Mouse (Mus musculus) C3H10T1/2 (cell line): ENCODE data around the gene Smarcd1. TPM values are rescaled to one million over a fixed set of nuclear protein-coding genes. Genes with fewer than 3 reads are reported as not detected.

ENCODE experiments used
- polyA plus RNA-seq, 2 experiments: library from polyadenylated mRNA; unstranded; fragments of >200 nt; fragmentation: generic; extraction: Trizol; gene quantifications; one replicate each; pipeline ENCODE4 v1.2.1; 2012; ENCODE audit warnings: missing spikeins in 2 of 2

Gene Smarcd1
- polyA plus RNA-seq = 10 to 100 TPM; 13.1 to 39.5 TPM

DNA sequence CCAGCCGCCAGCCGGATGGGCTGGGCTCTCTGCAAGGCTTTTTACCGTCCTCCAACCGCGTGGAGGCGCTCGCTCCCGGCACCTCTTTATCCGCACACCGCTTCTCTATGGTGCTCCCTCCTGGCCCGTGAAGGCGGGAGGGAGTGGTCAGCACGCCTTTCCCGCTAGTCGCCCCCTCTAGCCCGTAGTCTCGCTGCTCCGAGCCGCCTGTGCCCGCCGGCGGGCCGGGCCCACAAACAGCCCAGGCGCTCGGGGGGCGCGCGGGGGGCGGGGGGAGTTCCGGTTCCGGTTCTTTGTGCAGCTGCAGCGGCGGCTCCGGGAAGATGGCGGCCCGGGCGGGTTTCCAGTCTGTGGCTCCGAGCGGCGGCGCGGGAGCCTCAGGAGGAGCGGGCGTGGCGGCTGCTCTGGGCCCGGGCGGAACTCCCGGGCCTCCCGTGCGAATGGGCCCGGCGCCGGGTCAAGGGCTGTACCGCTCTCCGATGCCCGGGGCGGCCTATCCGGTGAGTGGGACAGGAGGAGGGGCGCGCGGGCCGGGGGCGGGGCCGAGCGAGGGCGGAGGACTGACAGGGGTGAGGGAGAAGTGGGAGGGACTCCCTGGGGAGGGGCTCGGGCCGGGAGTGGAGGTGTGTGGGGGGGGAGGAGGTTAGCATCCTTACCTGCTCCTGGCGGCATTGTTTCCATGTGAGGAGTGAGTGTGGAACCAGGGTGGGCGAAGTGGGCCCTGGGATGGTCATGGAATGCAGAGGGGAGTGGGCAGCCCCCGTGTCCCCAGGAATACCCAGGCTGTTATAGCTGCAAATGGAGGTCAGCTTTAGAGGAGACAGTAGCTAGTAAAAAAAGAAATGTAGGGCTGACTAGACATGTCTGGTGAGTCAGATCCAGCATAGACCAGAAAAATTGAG is at the start of gene Smarcd1:
Gene Smarcd1, plus strand, starts transcription at position 131 of the 902 bp plus-strand sequence.

DNA sequence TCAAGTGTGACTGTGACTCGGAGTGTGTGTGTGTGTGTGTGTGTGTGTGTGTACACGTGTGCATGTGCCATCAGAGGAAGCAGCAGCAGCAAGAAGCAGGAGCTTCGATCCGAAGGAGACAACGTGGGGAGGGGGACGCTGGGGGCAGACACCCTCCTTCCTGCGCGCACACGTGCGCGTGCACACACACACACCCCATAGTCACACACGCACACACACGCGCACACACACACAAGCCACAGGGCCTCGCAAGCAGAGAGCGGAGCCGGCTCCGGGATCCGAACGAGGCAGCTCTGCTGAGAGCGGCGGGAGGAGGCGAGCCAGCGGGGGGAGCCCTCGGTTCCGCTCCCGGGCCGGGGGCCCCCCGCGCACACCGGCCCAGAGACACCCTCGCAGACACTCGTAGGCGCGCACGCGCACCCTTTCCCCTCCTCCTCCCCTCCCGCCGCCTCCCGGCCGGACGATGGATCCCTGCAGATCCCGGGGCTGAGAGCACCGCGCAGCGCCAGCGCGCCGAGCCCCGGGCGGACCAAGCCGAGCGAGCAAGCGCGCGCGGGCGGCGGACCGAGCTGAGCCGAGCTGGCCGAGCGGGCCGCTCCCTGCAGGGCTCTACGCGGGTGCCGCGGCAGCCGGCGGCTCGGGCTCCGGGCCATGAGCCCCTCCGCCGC is 31.6 kb upstream of the Smarcd1 start, which contains the start of gene Asic1:
Gene Asic1, plus strand, starts transcription at position 215 of the 668 bp plus-strand sequence.

DNA sequence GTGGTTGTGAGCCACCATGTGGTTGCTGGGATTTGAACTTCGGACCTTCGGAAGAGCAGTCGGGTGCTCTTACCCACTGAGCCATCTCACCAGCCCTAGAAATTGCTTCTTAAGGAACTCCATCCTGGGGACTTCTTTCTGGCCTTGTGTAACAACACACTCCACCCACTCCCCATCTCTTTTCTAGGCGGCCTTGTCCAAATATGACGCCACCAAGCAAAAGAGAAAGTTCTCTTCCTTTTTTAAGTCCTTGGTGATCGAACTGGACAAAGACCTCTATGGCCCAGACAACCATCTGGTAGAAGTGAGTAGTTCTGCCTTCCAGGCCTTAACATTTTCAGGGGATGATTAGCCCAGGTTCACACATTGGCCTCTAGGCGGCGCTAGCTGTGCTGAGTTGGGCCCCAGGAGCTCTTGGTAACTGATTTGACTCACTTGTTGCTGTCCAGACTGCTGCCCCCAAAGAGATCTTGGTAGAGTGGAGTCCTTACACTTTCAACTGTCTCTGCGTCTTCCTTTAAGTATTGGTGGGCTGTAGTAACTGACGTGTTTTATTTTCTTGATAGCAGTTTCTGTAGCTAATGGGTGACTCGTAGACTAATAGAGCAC is 3.6 kb downstream of the Smarcd1 start, which contains the start of gene Gm17349:
Gene Gm17349, minus strand, starts transcription at position 51 of the 609 bp plus-strand sequence.

DNA sequence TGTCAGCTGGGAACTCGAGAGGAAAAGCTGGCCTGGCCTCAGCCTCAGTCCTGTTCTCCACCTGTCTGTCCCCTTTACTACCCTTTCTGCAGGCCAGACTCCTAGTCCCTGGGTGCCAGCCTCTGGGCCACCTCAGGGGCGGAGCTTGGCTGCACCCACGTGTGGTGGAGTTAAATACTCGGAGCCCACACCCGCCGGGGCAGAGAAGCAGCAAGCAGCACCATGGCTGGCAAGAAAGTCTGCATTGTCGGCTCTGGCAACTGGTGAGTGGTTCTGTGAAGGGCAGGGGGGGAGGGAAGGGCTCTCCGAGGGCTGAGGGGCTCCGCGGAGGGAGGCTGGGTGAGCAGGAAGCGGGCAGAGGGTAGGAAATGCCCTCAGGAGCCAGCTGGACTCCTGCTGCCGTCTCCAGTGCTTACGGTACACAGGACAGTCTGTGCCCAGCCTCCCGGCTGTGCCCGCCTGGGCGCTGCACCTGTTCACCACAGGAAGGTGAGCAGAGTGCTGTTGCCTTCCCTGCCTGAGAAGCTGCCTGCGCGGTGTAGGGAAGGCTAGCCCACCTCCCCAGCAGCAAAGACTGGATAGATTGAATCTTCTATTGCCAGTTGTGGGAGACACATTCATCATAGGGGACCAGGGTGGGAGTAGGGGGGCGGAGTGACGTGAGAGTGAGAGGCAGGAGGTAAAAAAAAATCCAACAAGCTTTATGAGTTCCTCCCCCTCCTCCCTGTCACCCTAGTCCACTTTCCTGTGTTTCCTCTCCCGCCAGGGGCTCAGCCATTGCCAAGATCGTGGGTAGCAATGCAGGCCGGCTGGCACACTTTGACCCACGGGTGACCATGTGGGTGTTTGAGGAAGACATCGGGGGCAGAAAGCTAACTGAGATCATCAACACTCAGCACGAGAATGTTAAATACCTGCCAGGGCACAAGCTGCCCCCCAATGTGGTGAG is 15.7 kb downstream of the Smarcd1 start, which contains the start of gene Gpd1:
Gene Gpd1, plus strand, starts transcription at position 130 of the 949 bp plus-strand sequence.

DNA sequence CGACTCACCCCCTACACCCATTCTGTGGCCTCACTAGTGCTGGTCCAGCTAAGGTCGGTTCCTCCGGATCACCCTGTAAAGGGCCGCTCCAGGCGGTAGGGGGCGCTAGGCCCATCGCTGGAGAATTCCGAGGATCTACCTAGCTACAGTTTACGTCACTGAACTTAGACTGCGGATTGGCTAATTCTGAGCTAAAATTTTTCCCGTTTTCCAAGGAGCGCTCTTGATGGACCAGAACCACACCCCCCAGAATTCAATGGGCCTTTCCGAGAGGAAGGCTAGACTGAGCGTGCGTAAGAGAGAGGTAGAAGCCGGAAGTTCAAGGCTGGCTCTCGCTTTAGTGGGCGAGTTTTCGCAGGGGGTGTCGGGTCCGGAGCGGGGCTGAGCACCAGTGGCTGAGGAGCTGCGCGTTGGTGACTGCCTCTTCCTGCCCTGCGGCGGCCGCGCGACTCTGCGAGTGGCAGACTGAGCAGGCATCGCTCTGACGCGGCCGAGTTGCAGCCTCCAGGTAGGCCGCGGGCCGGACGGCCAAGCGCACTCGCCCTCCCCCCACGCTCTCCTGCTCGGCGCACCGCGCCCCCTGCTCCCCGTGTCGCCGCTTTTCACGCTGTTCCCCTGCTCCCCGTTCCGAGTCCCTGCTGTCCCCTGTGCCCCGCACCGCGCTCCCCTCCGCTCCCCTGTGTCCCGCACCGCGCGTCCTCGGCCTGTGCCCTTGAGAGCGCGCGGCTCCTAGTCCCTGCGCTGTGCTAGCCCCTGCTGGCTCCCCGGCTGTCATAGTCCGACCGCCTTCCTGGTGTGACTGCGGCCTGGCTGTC is 23.6 kb downstream of the Smarcd1 start, which contains the start of gene Cox14:
Gene Cox14, plus strand, starts transcription at position 278 of the 815 bp plus-strand sequence.

Other genes with a start within 250 kb of the Smarcd1 start
- 10 to 100 TPM in 1 of 2 experiments, 1 to 10 TPM in 1; 3.2 to 14.2 TPM for gene Nckap5l, start 244.4 kb upstream of the Smarcd1 start, polyA plus RNA-seq
- 10 to 100 TPM in 1 of 2 experiments, 1 to 10 TPM in 1; 9.5 to 14.9 TPM for gene Bcdin3d, start 227.4 kb upstream of the Smarcd1 start, polyA plus RNA-seq
- gene Faim2, start 174.0 kb upstream of the Smarcd1 start, polyA plus RNA-seq = 1 to 10 TPM in 1 of 2 experiments, under 1 TPM in 1; 0.91 to 1.1 TPM
- gene Aqp2, start 123.1 kb upstream of the Smarcd1 start, polyA plus RNA-seq = under 1 TPM; 0.13 to 0.42 TPM
- gene Aqp5, start 111.3 kb upstream of the Smarcd1 start, polyA plus RNA-seq = 10 to 100 TPM; 54.1 to 88.5 TPM
- gene Aqp6, start 100.7 kb upstream of the Smarcd1 start, polyA plus RNA-seq = under 1 TPM in 1 of 2 experiments, not detected in 1; 0.04 TPM
- 100 to 1,000 TPM in 1 of 2 experiments, 10 to 100 TPM in 1; 60.2 to 163 TPM for gene Racgap1, start 50.5 kb upstream of the Smarcd1 start, polyA plus RNA-seq
- gene Asic1, start 31.8 kb upstream of the Smarcd1 start, polyA plus RNA-seq = 10 to 100 TPM in 1 of 2 experiments, 1 to 10 TPM in 1; 3.3 to 15.2 TPM
- not detected for gene Gm17349, start 3.4 kb downstream of the Smarcd1 start, polyA plus RNA-seq
- 1 to 10 TPM in 1 of 2 experiments, under 1 TPM in 1; 0.33 to 7.5 TPM for gene Gpd1, start 15.4 kb downstream of the Smarcd1 start, polyA plus RNA-seq
- 100 to 1,000 TPM; 101 to 413 TPM for gene Cox14, start 23.5 kb downstream of the Smarcd1 start, polyA plus RNA-seq
- gene Cers5, start 70.8 kb downstream of the Smarcd1 start, polyA plus RNA-seq = 100 to 1,000 TPM in 1 of 2 experiments, 10 to 100 TPM in 1; 65.9 to 104 TPM
- 100 to 1,000 TPM in 1 of 2 experiments, 1 to 10 TPM in 1; 8.3 to 132 TPM for gene Lima1, start 173.3 kb downstream of the Smarcd1 start, polyA plus RNA-seq